Mouse (Mus musculus) forebrain, embryonic 10.5 days (tissue): Measurements from ENCODE around the gene Gm8857. TPM values are rescaled to one million over a fixed set of nuclear protein-coding genes. Genes with fewer than 3 reads are reported as not detected.
"Not testable (repeated sequence)": the region's sequence is repeated elsewhere in the genome, so short reads cannot be mapped to it uniquely, and the experiment has no call there.

Source experiments
- DNase-seq: peaks from one replicate; pipeline ENCODE4 v3.0.0-alpha.2; 2017; ENCODE audit warnings: low spot score; ENCODE audit errors: extremely low spot score
- H3K27ac ChIP-seq: fragments of 300-500 bp; sonication (generic); 2 replicates; pipeline ENCODE4 v1.5.1; 2016; ENCODE audit warnings: mild to moderate bottlenecking
- H3K27me3 ChIP-seq: fragments of 300-500 bp; sonication (generic); 2 replicates; pipeline ENCODE4 v1.6.1; 2016; ENCODE audit warnings: mild to moderate bottlenecking; ENCODE audit not compliant: poor library complexity, severe bottlenecking
- H3K36me3 ChIP-seq: fragments of 300-500 bp; sonication (generic); replicated peaks from 2 replicates; pipeline ENCODE4 v1.6.1; 2016; ENCODE audit warnings: mild to moderate bottlenecking, moderate library complexity
- H3K4me1 ChIP-seq: fragments of 300-500 bp; sonication (generic); 2 replicates; pipeline ENCODE4 v1.6.1; 2016
- H3K4me3 ChIP-seq: fragments of 300-500 bp; sonication (generic); 2 replicates; pipeline ENCODE4 v1.5.1; 2016; ENCODE audit warnings: mild to moderate bottlenecking, moderate library complexity
- H3K9me3 ChIP-seq: fragments of 300-500 bp; sonication (generic); 2 replicates; pipeline ENCODE4 v1.6.1; 2016; ENCODE audit warnings: mild to moderate bottlenecking, moderate library complexity
- WGBS: fragments of 180-500 bp; shearing (Covaris S2); methylation state at CpG from one replicate; pipeline ENCODE4 v1.1.7; 2016; 5-methylcytosine and 5-hydroxymethylcytosine counted together
- polyA plus RNA-seq: library from polyadenylated mRNA; unstranded; fragments of >200 nt; fragmentation: Nextera tagmentation; extraction: Ambion mirVana; gene quantifications from 2 replicates; pipeline ENCODE4 v1.2.1, GENCODE M21; 2016

Gene Gm8857
- not detected in 2 replicates for polyA plus RNA-seq

DNA sequence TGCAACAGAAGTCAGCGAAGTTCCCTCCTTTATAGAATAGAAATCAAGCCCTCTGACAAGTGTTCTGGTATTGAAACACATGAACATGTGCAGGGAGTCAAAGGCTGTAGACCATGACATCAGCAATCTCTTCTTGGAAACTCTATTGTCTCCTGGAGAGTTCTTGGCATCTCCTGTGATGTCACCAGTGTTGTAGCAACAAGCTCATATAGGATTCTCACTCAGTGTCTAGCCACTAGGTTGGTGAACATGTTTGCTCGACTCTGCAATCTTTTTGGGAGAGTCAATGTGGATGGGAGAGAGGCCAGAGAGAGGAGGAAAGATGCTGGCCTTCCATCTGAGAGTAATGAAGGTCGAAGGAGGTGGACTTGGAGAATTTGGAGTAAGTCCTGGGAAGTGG is at the start of gene Gm8857, which contains the start of gene Gm8871:
TSS of gene Gm8857 (plus strand) at position 303 of the 400 bp plus-strand sequence.
TSS of gene Gm8871 (plus strand) at position 301 of the 400 bp plus-strand sequence.
- H3K27ac ChIP-seq, H3K36me3 ChIP-seq, DNase-seq, H3K9me3 ChIP-seq, H3K27me3 ChIP-seq, H3K4me1 ChIP-seq, H3K4me3 ChIP-seq: not testable (repeated sequence)
- 79% methylated on average over 3 of the region's 3 CpGs for WGBS

DNA sequence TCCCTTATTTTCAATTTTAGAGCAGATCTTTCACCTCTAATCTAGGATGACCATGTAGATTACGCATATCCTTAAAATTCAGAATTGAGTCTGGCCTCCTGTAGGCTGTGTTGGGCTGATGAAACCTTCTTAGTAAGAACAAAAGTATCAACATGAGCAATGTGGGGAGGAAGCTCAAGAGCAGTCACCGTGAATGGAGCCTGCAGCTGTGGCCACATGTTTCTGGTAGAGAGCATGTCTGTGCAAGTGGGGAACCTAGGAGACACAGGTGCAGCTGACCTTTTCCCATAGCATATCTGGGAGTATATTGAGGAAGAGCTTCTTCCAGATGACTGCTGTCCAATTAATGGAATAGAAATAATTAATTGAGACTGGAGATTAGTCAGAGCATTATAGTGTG is 5.9 kb downstream of the Gm8857 start:
- not testable (repeated sequence) for H3K27ac ChIP-seq, H3K36me3 ChIP-seq, DNase-seq, H3K4me3 ChIP-seq, H3K9me3 ChIP-seq, H3K4me1 ChIP-seq, H3K27me3 ChIP-seq
- WGBS: 71% methylated on average over 2 of the region's 2 CpGs

DNA sequence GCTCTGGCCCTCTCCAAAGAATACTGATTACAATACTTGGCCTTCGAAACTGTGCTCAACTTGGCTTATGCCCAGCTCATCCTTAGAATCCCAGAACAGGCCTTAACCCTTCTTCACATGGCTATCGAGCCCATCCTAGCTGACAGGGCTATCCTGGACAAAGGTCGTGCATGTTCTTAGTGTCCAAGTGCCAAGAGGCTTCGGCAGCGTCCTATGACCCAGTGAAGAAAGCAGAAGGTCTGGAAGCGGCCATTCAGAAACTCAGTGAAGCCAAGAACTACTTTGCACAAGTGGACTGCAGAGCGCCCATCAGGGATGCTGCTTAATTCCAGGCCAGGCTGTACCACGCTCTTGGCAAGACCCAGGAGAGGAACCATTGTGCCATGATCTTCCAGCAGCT is 10.4 kb downstream of the Gm8857 start:
- H3K9me3 ChIP-seq, H3K4me1 ChIP-seq: not testable (repeated sequence)

More for the DNA sequence above, 10.4 kb downstream of the Gm8857 start:
- H3K27me3 ChIP-seq, H3K36me3 ChIP-seq, H3K27ac ChIP-seq, H3K4me3 ChIP-seq, DNase-seq: not testable (repeated sequence)
- WGBS: 88% methylated on average over 6 of the region's 8 CpGs

Other genes with a start within 250 kb of the Gm8857 start
- gene Gm8871, start within 50 bp of the Gm8857 start, polyA plus RNA-seq: not detected in 2 replicates
- gene Gm8879, start 179.8 kb downstream of the Gm8857 start, polyA plus RNA-seq: not detected in 2 replicates
- not detected in 2 replicates for gene Gm5861, start 235.3 kb downstream of the Gm8857 start, polyA plus RNA-seq